Mouse (Mus musculus) heart, postnatal 36 days (tissue): ENCODE results near the gene Zfp109. TPM values are rescaled to one million over a fixed set of nuclear protein-coding genes. Genes with fewer than 3 reads are reported as not detected.

Source experiments
- DNase-seq, 2 experiments: peaks; one replicate each; pipeline ENCODE4 v3.0.0; 2021 to 2022
- intact Hi-C: fragments of 180-260 bp; cut with DNase I; formaldehyde crosslinking; loops from one replicate; pipeline ENCODE4 v1.15.1; 2025
- total RNA-seq, 2 experiments: library from RNA; stranded (reverse); gene quantifications; 2 replicates each; pipeline ENCODE4 v1.2.3; 2021

Gene Zfp109
- total RNA-seq, 2 experiments from 2014 or later = 1.7 to 1.8 TPM

GRCm38 (mm10) chr7:24210296-24210695, 27.1 kb downstream of the Zfp109 start:
- DNase-seq = no peak
- intact Hi-C loops = no loop called here

GRCm38 (mm10) chr7:24208282-24208886, 29.0 kb downstream of the Zfp109 start:
- no peak for DNase-seq
- intact Hi-C loops = loop anchor here (2.0 to 5.0 kb wide), 3 partner anchors 44 to 126 kb away; partner anchors contain the start of genes Zfp108 and Zfp94

DNA sequence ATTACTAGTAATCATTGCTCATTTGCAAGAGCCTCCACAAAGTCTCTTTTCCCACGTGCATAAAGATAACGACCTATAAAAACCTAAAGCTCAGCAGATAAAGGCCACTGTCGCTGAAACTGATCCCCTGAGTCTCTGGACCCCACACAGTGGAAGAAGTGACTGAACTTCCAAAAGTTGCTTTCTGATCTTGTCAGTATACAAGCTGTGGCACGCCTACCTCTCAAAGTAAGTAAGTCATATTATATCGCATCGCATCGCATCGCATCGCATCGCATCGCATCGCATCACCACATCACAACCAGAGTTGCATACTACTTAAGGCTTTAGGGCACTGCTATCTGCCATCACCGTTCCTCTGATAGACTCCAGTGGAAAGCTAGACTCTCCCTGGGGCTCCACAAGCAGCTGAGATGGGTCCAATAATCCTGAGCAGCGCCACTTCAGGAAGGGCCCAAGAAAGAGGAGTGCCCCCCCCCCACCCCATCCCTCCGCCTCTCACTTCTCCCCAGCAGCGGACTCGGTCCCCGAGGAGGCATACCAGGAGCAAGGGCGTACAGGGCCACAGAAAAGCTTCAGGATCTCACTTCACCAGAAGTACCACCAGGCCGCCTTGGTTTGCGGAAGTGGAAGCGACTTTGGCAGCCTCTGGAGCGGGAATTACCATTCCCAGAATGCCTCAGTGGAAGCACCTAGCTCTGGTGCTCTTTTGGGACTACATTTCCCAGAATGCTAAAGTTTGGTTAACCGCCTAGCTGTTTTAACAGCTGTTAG, 29.7 kb downstream of the Zfp109 start:
- DNase-seq = peak; percentile 66 to 70
- intact Hi-C loops = loop anchor here (2.0 to 5.0 kb wide), 3 partner anchors 45 to 125 kb away; partner anchors contain the start of genes Zfp108 and Zfp94

DNA sequence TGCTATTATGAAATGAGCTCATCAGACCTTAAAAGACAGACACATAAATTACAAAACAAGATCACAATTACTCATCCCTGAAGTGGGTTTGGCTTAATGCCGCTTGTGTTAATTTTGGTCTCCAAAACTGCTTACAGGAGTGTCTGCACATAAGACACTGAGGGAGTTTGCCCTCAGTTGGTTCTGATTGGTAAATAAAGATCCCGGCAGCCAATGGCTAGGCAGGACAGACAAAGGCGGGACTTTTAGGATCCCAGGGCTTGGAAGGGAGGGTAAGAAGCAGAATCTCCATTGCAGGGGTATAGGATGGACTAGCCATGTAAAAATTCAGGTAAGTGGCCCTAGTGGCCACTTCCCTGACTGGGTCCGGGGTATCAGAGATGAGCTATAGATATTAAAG, 40.4 kb downstream of the Zfp109 start:
- intact Hi-C loops = no loop called here

GRCm38 (mm10) chr7:24193157-24193556, 44.2 kb downstream of the Zfp109 start:
- no peak for DNase-seq
- intact Hi-C loops = no loop called here

More for the DNA sequence above, 40.4 kb downstream of the Zfp109 start:
- DNase-seq = no peak

GRCm38 (mm10) chr7:24191361-24191760, 46.0 kb downstream of the Zfp109 start:
- intact Hi-C loops = no loop called here
- DNase-seq = no peak

GRCm38 (mm10) chr7:24189571-24189944, 47.8 kb downstream of the Zfp109 start:
- no peak for DNase-seq
- intact Hi-C loops = no loop called here

- intact Hi-C loops = no loop called here
- DNase-seq = no peak
Measured at GRCm38 (mm10) chr7:24188901-24189570, 48.3 kb downstream of the Zfp109 start.

DNA sequence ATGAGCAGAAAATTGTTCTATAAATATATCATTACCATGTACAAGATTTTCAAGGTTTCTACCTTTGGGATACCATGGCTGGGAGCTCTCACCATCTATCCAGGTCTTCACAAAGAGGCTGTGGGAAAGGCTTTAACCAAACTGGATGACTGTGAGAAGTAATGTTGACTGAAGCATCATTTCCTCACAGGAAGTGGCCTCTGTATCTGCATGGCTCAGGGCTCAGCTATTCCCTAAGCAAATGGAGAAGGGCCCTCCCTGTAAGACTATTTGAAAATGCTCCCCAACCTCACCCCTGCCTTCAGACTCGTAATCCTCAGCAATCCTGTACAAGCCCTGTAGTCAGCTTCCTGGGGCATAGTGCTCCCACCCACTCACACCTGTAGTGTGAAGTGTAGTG, 49.7 kb downstream of the Zfp109 start:
- DNase-seq = no peak
- intact Hi-C loops = no loop called here

Other genes starting within 250 kb of the Zfp109 start
- gene V1rd19, start 235.9 kb downstream of the Zfp109 start, total RNA-seq = not detected
- not detected for gene Vmn1r183, start 184.3 kb downstream of the Zfp109 start, total RNA-seq
- 10 to 100 TPM; 13.1 TPM for gene Zfp180, start 155.6 kb downstream of the Zfp109 start, total RNA-seq
- 1 to 10 TPM; 2.8 to 3.7 TPM for gene Zfp112, start 125.2 kb downstream of the Zfp109 start, total RNA-seq
- gene Zfp235, start 103.4 kb downstream of the Zfp109 start, total RNA-seq = 1 to 10 TPM; 5.5 to 6.0 TPM
- under 1 TPM in 1 of 2 experiments, not detected in 1; 0.11 TPM for gene Zfp114, start 62.5 kb downstream of the Zfp109 start, total RNA-seq
- gene Zfp111, start 26.1 kb downstream of the Zfp109 start, total RNA-seq = 1 to 10 TPM; 3.8 to 4.3 TPM
- 1 to 10 TPM; 1.8 to 2.2 TPM for gene Zfp108, start 17.2 kb upstream of the Zfp109 start, total RNA-seq
- gene Zfp93, start 32.9 kb upstream of the Zfp109 start, total RNA-seq = 1 to 10 TPM; 3.8 to 4.1 TPM
- 1 to 10 TPM; 2.1 to 3.8 TPM for gene Zfp61, start 63.7 kb upstream of the Zfp109 start, total RNA-seq
- gene Zfp94, start 79.1 kb upstream of the Zfp109 start, total RNA-seq = 1 to 10 TPM; 1.7 to 2.5 TPM
- not detected for gene Tescl, start 96.4 kb upstream of the Zfp109 start, total RNA-seq
- not detected for gene Lypd5, start 111.6 kb upstream of the Zfp109 start, total RNA-seq
- gene Kcnn4, start 132.7 kb upstream of the Zfp109 start, total RNA-seq = under 1 TPM; 0.42 to 0.62 TPM
- 1 to 10 TPM; 7.1 to 9.6 TPM for gene Smg9, start 162.1 kb upstream of the Zfp109 start, total RNA-seq
- not detected for gene Irgc1, start 214.7 kb upstream of the Zfp109 start, total RNA-seq
- 1 to 10 TPM; 1.9 to 3.3 TPM for gene Plaur, start 224.9 kb upstream of the Zfp109 start, total RNA-seq
- 10 to 100 TPM; 13.1 to 13.6 TPM for gene Cadm4, start 244.5 kb upstream of the Zfp109 start, total RNA-seq